Mouse (Mus musculus): ENCODE measurements around the gene Shisa3. TPM values are rescaled to one million over a fixed set of nuclear protein-coding genes. Genes with fewer than 3 reads are reported as not detected.

Gene Shisa3
- total and polyA plus RNA-seq, 3 experiments: 0.06 TPM; not detected in 2

- no peak overlapping the region for H3K9ac ChIP-seq (ENCODE audit: control insufficient read depth, low read depth, low read length, poor library complexity, severe bottlenecking)
Observed at GRCm38 (mm10) chr5:67670158-67670557, 62.5 kb downstream of the Shisa3 start.

DNA sequence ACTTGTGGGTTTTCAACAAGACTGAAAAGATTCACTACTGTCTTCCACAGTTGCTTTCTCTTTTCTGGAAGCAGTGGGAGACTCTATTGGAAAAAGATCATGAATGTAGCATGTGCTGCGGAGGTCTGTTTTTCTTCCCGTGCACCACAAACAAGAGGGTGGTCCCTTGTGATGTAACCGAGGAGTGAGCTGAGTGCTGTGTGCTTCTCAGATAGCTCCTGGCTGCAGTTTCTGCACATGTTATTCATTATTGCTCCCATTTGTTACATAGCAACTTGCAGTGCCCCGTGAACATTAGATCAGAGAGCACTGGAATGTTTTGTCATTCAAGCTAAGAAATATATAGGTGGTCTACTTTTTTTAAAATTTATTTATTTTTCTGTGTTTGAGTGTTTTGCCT, 65.3 kb downstream of the Shisa3 start:
- no peaks in the 10 kb centered on the region for H3K79me2 ChIP-seq (ENCODE audit: control insufficient read depth, insufficient read depth, low read length, poor library complexity)
- H3K9me3 ChIP-seq (replicated peaks; ENCODE audit: insufficient read depth, low read length): no peaks in the 10 kb centered on the region

More at GRCm38 (mm10) chr5:67670158-67670557, 62.5 kb downstream of the Shisa3 start:
- DNase-seq (ENCODE audit: low read depth, low spot score): peak; percentile 63
- Histone ChIP-seq H3K27me3 (ENCODE audit: control insufficient read depth in 1 of 2, insufficient read depth in 2 of 2, low read length in 2 of 2) (no peaks in the 10 kb centered on the region), H3K9me3 (replicated peaks; ENCODE audit: insufficient read depth, low read length) (no peaks in the 10 kb centered on the region), H3K79me2 (ENCODE audit: control insufficient read depth, insufficient read depth, low read length, poor library complexity) (no peaks in the 10 kb centered on the region), H3K4me3 (ENCODE audit: control insufficient read depth in 1 of 2, insufficient read depth in 1 of 2, low read depth in 2 of 2, low read length in 2 of 2) (no peak overlapping the region), H3K4me1 (ENCODE audit: control insufficient read depth in 1 of 2, insufficient read depth in 2 of 2, low read length in 2 of 2) (no peaks in the 10 kb centered on the region; a peak in 2 of 4 replicates), H3K36me3 (ENCODE audit: control insufficient read depth in 1 of 2, insufficient read depth in 2 of 2, low read length in 2 of 2) (peaks cover 4 to 5% of the 10 kb centered on the region in 2 experiments; a peak in 3 of 4 replicates), H3K27ac (ENCODE audit: control insufficient read depth, low read depth, low read length) (no peak overlapping the region)
- TF ChIP-seq CHD2 (IDR thresholded peaks at IDR 0.05; ENCODE audit: low read length): no peak
- TF ChIP-seq RAD21 (IDR thresholded peaks at IDR 0.05; ENCODE audit: low read depth, low read length): no peak
- TF ChIP-seq MYC (IDR thresholded peaks at IDR 0.05; ENCODE audit: low read depth, low read length): no peak
- no peak for TF ChIP-seq BHLHE40 (IDR thresholded peaks at IDR 0.05; ENCODE audit: borderline replicate concordance, low read depth, low read length)
- no peak for TF ChIP-seq UBTF (IDR thresholded peaks at IDR 0.05; ENCODE audit: borderline replicate concordance, insufficient read depth, low read depth, low read length)
- no peak for TF ChIP-seq GABPA (IDR thresholded peaks at IDR 0.05; ENCODE audit: low read depth, low read length)
- no peak for TF ChIP-seq MXI1 (IDR thresholded peaks at IDR 0.05; ENCODE audit: low read depth, low read length)
- TF ChIP-seq HCFC1 (IDR thresholded peaks at IDR 0.05; ENCODE audit: low read depth, low read length): no peak
- no peak for TF ChIP-seq CTCF (IDR thresholded peaks at IDR 0.05 in 2 of 3, conservative IDR thresholded peaks at IDR 0.05 in 1 of 3; ENCODE audit: control insufficient read depth in 1 of 3, insufficient read depth in 1 of 3, low read depth in 2 of 3, low read length in 3 of 3, poor library complexity in 1 of 3, severe bottlenecking in 1 of 3)
- TF ChIP-seq MAFK (IDR thresholded peaks at IDR 0.05; ENCODE audit: borderline replicate concordance, low read depth, low read length): no peak
- no peak for TF ChIP-seq NELFE (IDR thresholded peaks at IDR 0.05; ENCODE audit: low read depth, low read length)
- no peak for TF ChIP-seq ZC3H11A (IDR thresholded peaks at IDR 0.05; ENCODE audit: low read depth, low read length)

More for the DNA sequence above, 65.3 kb downstream of the Shisa3 start:
- Histone ChIP-seq H3K4me1 (ENCODE audit: control insufficient read depth in 1 of 2, insufficient read depth in 2 of 2, low read length in 2 of 2) (no peaks in the 10 kb centered on the region; a peak in 2 of 4 replicates), H3K9ac (ENCODE audit: control insufficient read depth, low read depth, low read length, poor library complexity, severe bottlenecking) (no peak overlapping the region), H3K4me3 (ENCODE audit: control insufficient read depth in 1 of 2, insufficient read depth in 1 of 2, low read depth in 2 of 2, low read length in 2 of 2) (no peak overlapping the region), H3K27me3 (ENCODE audit: control insufficient read depth in 1 of 2, insufficient read depth in 2 of 2, low read length in 2 of 2) (no peaks in the 10 kb centered on the region), H3K27ac (ENCODE audit: control insufficient read depth, low read depth, low read length) (no peak overlapping the region), H3K36me3 (ENCODE audit: control insufficient read depth in 1 of 2, insufficient read depth in 2 of 2, low read length in 2 of 2) (peaks cover 3 to 4% of the 10 kb centered on the region in 2 experiments; a peak in 3 of 4 replicates)
- no peak for DNase-seq (ENCODE audit: low read depth, low spot score)
- TF ChIP-seq MEF2A (IDR thresholded peaks at IDR 0.05; ENCODE audit: extremely low read depth, insufficient replicate concordance, low read depth, low read length, poor library complexity, severe bottlenecking): no peak
- TF ChIP-seq MAZ (IDR thresholded peaks at IDR 0.05; ENCODE audit: low read depth, low read length): no peak
- no peak for TF ChIP-seq POLR2AphosphoS5 (IDR thresholded peaks at IDR 0.05; ENCODE audit: borderline replicate concordance, low read depth, low read length)
- TF ChIP-seq CHD1 (IDR thresholded peaks at IDR 0.05; ENCODE audit: low read depth, low read length): no peak
- TF ChIP-seq ZC3H11A (IDR thresholded peaks at IDR 0.05; ENCODE audit: low read depth, low read length): no peak
- TF ChIP-seq CHD2 (IDR thresholded peaks at IDR 0.05; ENCODE audit: low read length): no peak
- no peak for TF ChIP-seq RCOR1 (IDR thresholded peaks at IDR 0.05; ENCODE audit: low read depth, low read length)
- TF ChIP-seq HCFC1 (IDR thresholded peaks at IDR 0.05; ENCODE audit: low read depth, low read length): no peak
- no peak for TF ChIP-seq TCF12 (IDR thresholded peaks at IDR 0.05; ENCODE audit: low read depth, low read length)
- TF ChIP-seq GATA1 (IDR thresholded peaks at IDR 0.05; ENCODE audit: low read depth, low read length): no peak
- TF ChIP-seq ZNF384 (IDR thresholded peaks at IDR 0.05; ENCODE audit: low read depth, low read length): no peak
- TF ChIP-seq MYB (IDR thresholded peaks at IDR 0.05; ENCODE audit: low read depth, low read length): no peak
- no peak for TF ChIP-seq GABPA (IDR thresholded peaks at IDR 0.05; ENCODE audit: low read depth, low read length)
- no peak for TF ChIP-seq MAX (IDR thresholded peaks at IDR 0.05; ENCODE audit: low read length)
- no peak for TF ChIP-seq POLR2A (IDR thresholded peaks at IDR 0.05; ENCODE audit: control insufficient read depth in 1 of 2, insufficient read depth in 1 of 2, low read depth in 1 of 2, low read length in 2 of 2, poor library complexity in 1 of 2)
- TF ChIP-seq USF1 (IDR thresholded peaks at IDR 0.05; ENCODE audit: low read depth, low read length): no peak
- no peak for TF ChIP-seq UBTF (IDR thresholded peaks at IDR 0.05; ENCODE audit: borderline replicate concordance, insufficient read depth, low read depth, low read length)
- no peak for TF ChIP-seq TAL1 (IDR thresholded peaks at IDR 0.05; ENCODE audit: low read length)
- TF ChIP-seq POLR2AphosphoS2 (IDR thresholded peaks at IDR 0.05; ENCODE audit: low read length): no peak
- no peak for TF ChIP-seq ETS1 (IDR thresholded peaks at IDR 0.05; ENCODE audit: low read depth, low read length)
